8 mouse cellular contexts compared by ENCODE assay signal in genomic region chr2:70509021-70509632, GRCm38 (mm10). TPM values are rescaled to one million over a fixed set of nuclear protein-coding genes. Genes with fewer than 3 reads are reported as not detected.
DNase-seq lines count a peak whose midpoint lies in the region; ATAC-seq and TF ChIP-seq lines count a peak whose summit lies in the region.

No protein-coding gene starts in this region.

- no peak overlapping the region for H3K27ac ChIP-seq in cerebellum, adult 2 months (ENCODE audit: insufficient read depth, low read length)
- H3K27ac ChIP-seq in lung, embryonic 14.5 days (ENCODE audit: low read depth): peak overlapping the region; percentile 55

- peak overlapping the region; percentile 55 for H3K4me3 ChIP-seq in cerebellum, adult 2 months (replicated peaks; ENCODE audit: insufficient read depth, low read depth, low read length)
- H3K4me3 ChIP-seq in lung, embryonic 14.5 days (ENCODE audit: low read depth, low read length): peak overlapping the region; percentile 57

- no peaks in the 10 kb centered on the region for H3K9me3 ChIP-seq in lung, embryonic 14.5 days (ENCODE audit: low read depth, low read length)

- H3K36me3 ChIP-seq in lung, embryonic 14.5 days (ENCODE audit: insufficient read depth): no peaks in the 10 kb centered on the region

- TF ChIP-seq POLR2A in cerebellum, adult 2 months (IDR thresholded peaks at IDR 0.05; ENCODE audit: borderline replicate concordance, insufficient read depth, low read length): no peak

- DNase-seq in ES-CJ7 (ENCODE audit: low read depth, low spot score): peak; percentile 66
- peak; percentile 56 to 63 for DNase-seq in cerebellum, adult 2 months
- peak; percentile 84 for DNase-seq in heart, postnatal 4 days
- DNase-seq in layer of hippocampus, adult 8-10 months (ENCODE audit: low spot score in 2 of 2): peak; percentile 12 to 26
- DNase-seq in lung, embryonic 14.5 days: peak; percentile 95
- peak; percentile 62 for DNase-seq in ovary, postnatal 10 days (ENCODE audit: low spot score)
- peak; percentile 9 to 11 for DNase-seq in thymus, postnatal 36 days

- peak; percentile 60 for TF ChIP-seq CTCF in cerebellum, adult 2 months (IDR thresholded peaks at IDR 0.05; ENCODE audit: borderline replicate concordance, insufficient read depth, low read depth, low read length)
- peak; percentile 71 for TF ChIP-seq CTCF in lung, embryonic 14.5 days (IDR thresholded peaks at IDR 0.05; ENCODE audit: low read depth)

- peak; percentile 81 for ATAC-seq in frontal cortex, adult (ENCODE audit: low TSS enrichment)
- peak; percentile 97 for ATAC-seq in lung, embryonic 14.5 days (ENCODE audit: insufficient read depth)

- 0 out of 2 replicates have a peak, but pooled peaks cover 1% of the 10 kb centered on the region for H3K27me3 ChIP-seq in cerebellum, adult 2 months (ENCODE audit: control insufficient read depth, insufficient read depth, low read length)
- no peaks in the 10 kb centered on the region for H3K27me3 ChIP-seq in lung, embryonic 14.5 days (ENCODE audit: insufficient read depth, low read length)

- under 1% methylated on average over 56 of the region's 56 CpGs for WGBS in cerebellum, adult 2 months
- under 1% methylated on average over 56 of the region's 56 CpGs for WGBS in lung, embryonic 14.5 days

- H3K9ac ChIP-seq in lung, embryonic 14.5 days: peak overlapping the region; percentile 38

- no peaks in the 10 kb centered on the region for H3K4me1 ChIP-seq in cerebellum, adult 2 months (ENCODE audit: control insufficient read depth, insufficient read depth, low read length)
- H3K4me1 ChIP-seq in lung, embryonic 14.5 days (ENCODE audit: insufficient read depth): peaks cover 24% of the 10 kb centered on the region

- H3K4me2 ChIP-seq in lung, embryonic 14.5 days: peak overlapping the region; percentile 62

RNA-seq across cellular contexts. Expression of gene Erich2, which starts 0.5 kb away (rescaled TPM):
- 0.80 and 1.6 TPM in 2 replicates for polyA plus RNA-seq in cerebellum, adult 2 months (2012; rRNA removed)
- under 1 TPM; 0.27 to 0.38 TPM for total RNA-seq in heart, postnatal 4 days (2021)
- total RNA-seq in layer of hippocampus, adult 8-10 months (2022): 1 to 10 TPM in 1 of 4 experiments, under 1 TPM in 3; 0.34 to 1.7 (median 0.76) TPM
- 6.1 and 6.2 TPM in 2 replicates for polyA plus RNA-seq in lung, embryonic 14.5 days (2014; fragmentation: Nextera tagmentation; extraction: Ambion mirVana)

RNA-seq across cellular contexts. Expression of gene Sp5, which starts 34.4 kb away (rescaled TPM):
- polyA plus RNA-seq in cerebellum, adult 2 months (2012; rRNA removed): 2.9 and 5.4 TPM in 2 replicates
- total RNA-seq in heart, postnatal 4 days (2021): under 1 TPM; 0.33 to 0.36 TPM
- total RNA-seq in layer of hippocampus, adult 8-10 months (2022): under 1 TPM; 0.29 to 0.54 (median 0.43) TPM
- 9.6 and 12.3 TPM in 2 replicates for polyA plus RNA-seq in lung, embryonic 14.5 days (2014; fragmentation: Nextera tagmentation; extraction: Ambion mirVana)

RNA-seq across cellular contexts. Expression of gene Gad1, which starts 43.7 kb away (rescaled TPM):
- 474 and 548 TPM in 2 replicates for polyA plus RNA-seq in cerebellum, adult 2 months (2012; rRNA removed)
- under 1 TPM; 0.07 to 0.19 TPM for total RNA-seq in heart, postnatal 4 days (2021)
- 100 to 1,000 TPM; 288 to 395 (median 349) TPM for total RNA-seq in layer of hippocampus, adult 8-10 months (2022)
- polyA plus RNA-seq in lung, embryonic 14.5 days (2014; fragmentation: Nextera tagmentation; extraction: Ambion mirVana): 0.11 and 0.28 TPM in 2 replicates

Comparison
In these comparisons a context has a peak if more than half of its experiments do, and no peak if none do; other contexts are left out.
1. DNase-seq: peak in every context shown above with its lines; median percentile 95 in lung, embryonic 14.5 days; 84 in heart, postnatal 4 days; 66 in ES-CJ7; 62 in ovary, postnatal 10 days; 60 in cerebellum, adult 2 months; 19 in layer of hippocampus, adult 8-10 months; 10 in thymus, postnatal 36 days.
2. RNA of gene Gad1, which starts 43.7 kb away (total RNA-seq): 288 to 395 TPM in layer of hippocampus, adult 8-10 months; 0.07 to 0.19 TPM in heart, postnatal 4 days; every median in the first group is over 100 times any median in the second.